Mouse (Mus musculus): ENCODE measurements around the gene Pdia5. TPM values are rescaled to one million over a fixed set of nuclear protein-coding genes. Genes with fewer than 3 reads are reported as not detected.

Gene Pdia5
- total RNA-seq, 4 experiments from 2014 or later = 16.0 to 27.1 (median 22.4) TPM

DNA sequence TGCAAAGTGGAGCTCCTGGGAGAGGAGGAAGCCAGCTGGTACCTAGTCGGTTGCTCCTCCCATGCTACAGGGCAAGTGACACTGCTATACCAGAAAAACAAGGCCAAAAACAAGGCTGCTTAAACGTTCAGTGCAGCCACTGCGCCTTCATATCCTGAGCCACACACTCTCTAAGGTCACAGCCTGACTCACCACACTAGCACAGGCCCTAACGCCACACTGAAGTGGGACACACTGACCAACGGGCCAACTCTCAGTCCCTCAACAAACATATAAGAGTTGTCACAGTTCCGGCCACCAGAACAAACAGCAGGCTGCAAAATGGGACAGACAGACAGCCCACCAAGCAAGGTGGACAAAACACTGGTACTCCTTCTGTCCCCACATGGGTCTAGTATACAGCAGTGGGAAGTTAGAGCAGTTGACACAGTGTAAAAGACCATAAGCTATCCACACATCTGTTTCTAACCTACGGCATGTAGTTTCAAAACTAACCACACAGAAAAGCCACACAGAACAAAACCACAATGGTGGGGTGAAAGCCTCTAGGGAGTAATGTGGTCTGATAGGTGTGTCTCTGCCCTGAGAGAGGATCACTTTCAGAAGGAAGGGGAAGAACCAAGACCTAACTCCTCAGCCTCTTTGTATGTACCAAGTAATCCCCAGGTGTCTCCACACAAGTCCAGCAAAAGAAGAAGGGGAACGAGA is 6.0 kb downstream of the Pdia5 start:
- DNase-seq = no peak

DNA sequence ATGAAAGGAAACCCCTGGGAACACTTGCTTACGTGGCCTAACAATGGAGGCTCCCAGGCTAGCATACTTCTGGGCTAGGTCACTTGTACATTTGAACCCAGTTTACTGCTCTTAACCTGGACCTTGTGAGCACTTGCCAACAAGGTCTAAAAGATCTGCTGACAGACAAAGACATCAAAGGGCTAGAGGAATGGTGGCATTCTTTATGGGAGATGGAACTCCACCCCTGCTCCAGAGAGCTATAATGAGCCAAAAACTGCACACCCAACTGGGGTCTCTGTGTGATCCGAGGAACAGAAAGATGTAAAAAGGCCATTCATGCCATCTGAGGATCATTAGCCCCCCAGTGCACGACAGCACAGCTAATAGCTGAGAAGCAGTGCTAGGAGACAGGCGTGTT is 6.6 kb downstream of the Pdia5 start:
- DNase-seq = no peak

DNA sequence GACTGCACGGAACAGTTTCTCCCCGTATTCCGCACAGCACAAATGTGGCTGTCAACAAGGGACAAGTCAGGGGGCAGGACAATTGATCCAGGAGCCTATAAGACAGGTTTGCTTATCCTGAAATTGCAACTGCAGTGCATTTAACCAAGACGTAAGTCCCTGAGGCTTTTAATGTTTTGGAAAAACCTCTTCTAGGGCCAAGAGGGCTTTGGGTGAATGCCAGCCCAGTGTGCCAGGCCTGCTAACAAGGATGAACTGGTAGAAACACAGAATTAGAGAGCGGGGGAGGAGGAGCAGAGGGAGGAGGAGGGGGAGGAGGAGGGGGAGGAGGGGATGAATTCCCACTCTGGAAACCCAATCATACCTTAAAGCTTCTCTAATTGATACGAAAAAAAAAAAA is 11.4 kb downstream of the Pdia5 start:
- DNase-seq = no peak

DNA sequence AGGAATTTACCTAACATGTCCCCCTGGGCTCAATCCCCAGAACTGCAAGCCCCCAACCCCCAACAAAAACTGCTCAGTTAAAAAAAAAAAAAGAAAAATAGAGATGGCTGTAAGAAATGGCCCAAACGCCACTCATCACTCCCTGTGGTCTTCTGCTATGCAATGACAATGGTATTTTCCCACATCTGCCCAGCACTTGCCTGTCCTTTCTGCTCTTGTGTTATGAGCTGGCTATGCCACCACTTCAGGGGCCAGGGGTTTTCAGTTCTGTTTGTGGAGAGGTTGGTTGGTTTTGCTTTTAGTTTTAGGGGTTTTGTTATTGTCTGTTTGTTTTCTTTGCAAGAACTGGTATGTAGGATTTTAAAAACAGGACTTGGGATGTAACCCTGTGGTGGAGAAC is 13.4 kb downstream of the Pdia5 start:
- no peak for DNase-seq

DNA sequence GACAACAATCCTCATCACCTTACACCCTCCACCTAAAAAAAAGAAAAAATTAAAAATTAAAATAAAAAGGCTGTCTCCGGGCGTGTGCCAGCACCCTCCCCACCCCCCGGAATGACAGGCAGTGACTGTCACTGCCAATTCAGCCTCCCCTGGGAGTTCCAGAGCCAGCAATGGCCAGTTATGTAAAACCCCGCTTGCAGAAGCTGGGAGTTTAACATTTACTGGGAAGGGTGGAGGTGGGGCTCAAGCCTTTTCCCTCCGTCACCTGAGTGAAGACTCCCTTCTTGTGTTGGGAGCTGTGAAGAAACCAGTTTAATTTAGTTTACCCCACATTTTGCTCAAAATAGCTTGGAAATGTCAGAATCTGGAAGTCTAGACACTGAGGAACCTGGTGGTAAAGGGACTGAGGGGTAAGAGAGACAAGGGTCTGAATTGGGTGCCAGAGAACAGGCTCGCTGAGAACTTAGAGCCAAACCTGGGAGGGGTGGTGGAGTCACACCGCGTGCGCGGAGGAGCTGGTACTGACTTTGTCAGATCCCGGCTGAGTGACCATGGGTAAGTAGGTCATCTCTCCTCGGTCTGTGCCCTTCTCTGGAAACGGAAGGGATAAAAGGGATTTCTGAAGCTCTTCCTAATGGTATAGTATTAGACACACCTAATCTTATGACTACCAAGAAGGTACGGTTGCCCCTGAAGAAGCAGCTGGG is 18.0 kb downstream of the Pdia5 start:
- no peak for DNase-seq

DNA sequence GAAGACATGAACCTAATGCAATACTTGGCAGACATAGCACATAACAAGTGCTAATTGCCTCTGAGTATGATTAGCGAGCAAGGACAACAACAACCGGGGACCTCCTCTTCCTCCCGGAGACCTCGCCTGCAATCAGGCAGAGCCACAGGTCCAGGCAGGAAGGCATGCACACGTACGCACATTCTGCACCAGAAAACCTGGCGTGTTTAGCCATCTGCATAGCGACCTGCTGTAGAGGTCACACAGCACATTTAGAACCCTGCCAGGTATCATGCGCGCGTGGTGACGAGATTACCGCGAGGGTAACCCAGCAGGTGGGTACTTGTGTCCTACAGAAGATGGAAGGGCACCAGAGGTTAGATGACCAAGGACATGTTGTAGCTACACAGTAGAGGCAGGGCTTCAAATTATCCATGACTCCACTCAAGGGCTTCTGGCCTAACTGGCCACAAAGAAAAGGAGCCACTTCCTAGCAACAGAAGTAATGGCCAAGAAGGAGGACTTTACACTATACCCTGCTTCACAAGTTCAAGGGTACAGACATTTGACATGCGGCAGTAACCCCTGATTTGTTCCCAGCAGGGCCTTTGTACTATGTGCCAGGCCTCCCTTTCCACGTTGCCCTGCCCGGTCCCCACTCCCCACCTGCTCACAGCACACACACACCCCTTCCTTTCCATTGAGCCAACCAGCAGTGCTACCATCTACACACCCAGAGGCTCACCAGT is 18.7 kb downstream of the Pdia5 start:
- DNase-seq = no peak

DNA sequence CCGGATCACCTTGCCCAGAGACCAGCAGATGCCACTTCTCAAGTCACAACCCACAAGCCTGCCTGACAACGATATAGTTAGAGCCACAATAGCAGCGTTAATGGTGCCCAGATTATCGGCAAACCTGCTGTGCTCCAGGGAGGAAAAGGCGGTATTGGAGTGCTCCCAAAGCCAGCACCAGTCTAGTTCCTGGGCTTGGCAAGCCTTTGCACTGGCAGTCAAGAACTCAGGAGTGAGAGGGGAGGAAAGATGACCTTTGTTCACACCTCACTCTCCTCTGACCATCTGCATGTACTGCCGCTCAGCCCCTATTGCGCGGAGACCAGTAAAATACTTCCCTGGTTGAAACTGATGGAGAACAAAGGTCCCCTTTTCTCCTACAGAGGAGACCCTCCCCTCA is 19.7 kb downstream of the Pdia5 start:
- DNase-seq = no peak

DNA sequence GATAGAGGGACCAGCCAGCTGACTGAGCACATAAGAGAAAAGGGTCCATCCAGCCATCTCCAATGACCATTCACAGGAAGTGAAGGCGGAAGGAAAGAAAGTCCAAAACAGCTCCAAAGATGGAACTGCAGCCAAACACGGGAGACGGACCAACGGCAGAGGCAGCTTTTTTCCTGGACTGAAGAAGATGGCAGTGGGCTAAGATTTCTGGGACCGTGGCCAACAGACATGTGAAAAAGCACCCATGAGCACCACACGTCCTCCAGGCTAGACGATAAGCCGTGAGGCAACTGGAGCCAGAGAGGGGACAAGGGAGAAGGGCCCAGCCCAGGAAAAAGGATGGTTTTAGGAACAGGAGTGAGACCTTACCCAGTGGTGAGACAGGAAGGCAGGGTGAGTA is 20.6 kb downstream of the Pdia5 start:
- no peak for DNase-seq

DNA sequence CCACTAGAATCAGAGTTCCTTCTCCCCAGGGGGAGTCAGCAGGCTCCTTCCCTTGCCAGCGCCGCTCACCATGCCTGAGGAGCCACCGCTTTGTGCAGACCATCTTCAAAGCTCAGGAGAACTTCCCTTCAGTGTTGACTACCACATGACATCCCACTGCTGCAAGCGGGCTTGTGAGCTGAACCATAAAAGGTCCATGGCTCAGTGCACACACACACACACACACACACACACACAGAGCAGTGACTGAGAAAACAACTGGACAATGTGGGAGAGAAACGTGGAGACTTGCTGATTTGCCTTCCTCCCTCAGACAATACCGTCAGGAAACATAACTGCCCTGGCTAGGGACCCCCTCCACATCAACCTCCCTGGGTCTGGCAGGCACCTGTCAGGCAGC is 21.7 kb downstream of the Pdia5 start:
- DNase-seq = no peak

DNA sequence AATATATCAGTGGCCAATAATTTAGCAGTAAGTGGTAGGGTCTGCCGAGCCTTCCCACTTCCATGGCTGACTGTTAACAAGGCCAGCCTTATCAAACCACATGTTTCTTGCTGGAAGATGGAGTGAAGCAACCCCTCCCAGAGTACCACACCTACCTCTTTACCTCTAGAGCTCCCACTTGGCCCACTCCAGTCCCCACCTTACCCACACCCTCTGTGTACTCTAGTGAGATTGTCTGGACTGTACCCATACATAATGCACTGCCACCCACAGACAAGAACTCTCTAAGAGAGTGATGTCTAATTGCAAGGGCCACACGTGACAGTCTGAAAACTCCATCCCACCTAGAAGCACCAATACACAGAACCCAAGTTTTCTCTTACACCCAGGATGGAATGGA is 23.6 kb downstream of the Pdia5 start:
- no peak for DNase-seq

DNA sequence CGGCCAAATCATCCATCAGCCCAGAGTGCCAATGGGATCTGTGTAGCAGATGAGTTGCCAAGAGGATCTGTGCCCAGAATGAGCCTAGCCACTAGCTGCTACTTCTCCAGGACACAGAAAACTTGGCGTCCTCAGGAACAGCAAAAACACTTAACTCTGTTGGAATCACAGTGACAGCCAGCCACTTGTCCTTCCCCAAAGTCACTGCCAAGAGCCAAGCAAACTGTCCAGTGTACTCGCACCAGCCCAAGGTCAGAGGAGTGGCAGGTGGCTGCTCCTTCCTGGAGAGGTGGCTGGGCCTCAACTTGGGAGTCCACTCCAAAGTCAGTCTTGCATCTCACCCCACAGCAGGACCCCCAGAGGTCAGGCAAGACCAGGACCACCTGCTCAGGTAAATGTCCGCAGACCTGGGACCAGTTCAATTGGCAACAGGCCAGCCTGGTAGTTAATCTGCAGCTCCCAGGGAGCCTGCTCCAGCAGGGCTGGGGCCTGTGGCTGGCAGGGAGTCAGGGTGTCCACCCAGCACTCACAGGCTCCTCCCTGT is 24.8 kb downstream of the Pdia5 start:
- DNase-seq = no peak

DNA sequence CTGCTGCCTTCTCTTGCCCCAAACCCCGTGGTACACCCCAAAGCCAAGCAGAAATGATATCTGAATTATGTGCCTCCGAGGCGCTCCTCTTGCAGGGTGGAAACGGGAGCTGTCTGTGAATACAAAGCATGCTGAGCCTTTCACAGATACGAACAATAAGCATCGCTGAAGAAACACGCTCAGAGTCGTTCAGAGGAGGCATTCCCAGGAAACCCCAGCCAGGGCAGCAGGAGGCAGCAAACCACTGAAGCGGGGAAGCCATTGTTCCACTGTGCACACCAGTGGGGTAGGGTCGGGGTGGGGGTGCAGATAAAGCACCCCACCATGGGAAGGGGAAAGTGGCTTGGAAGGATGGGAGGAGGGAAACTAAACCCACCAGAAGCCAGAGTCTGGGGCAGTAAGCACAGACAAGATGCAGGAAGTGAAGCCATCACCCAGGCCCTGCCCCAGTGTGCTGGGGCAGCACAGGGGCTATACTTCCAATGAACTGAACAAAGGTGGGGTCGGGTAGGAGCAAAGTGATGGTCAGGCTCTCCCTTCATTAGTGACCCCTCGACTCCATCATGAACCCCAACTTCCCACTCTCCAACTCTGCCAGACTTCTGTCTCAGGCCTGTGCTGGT is 25.9 kb downstream of the Pdia5 start:
- no peak for DNase-seq

DNA sequence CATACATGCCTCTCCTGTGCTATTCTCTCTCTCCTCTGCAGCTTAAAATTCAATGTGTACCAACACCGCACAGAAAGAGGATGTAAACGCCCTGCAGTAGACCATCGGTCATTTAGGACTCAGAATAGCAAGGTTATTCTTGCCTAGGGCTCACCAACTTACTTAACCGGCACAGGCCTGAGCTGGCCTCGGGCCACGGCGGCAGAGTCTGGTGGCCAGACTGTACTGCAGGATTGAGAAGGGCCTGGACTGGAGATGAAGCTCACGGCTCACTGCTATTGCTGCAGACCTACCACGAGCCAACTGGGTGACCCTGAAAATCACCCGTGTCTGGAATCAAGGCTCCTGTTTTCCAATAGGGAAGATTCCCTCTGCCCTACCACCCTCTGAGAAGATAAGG is 27.0 kb downstream of the Pdia5 start:
- no peak for DNase-seq

DNA sequence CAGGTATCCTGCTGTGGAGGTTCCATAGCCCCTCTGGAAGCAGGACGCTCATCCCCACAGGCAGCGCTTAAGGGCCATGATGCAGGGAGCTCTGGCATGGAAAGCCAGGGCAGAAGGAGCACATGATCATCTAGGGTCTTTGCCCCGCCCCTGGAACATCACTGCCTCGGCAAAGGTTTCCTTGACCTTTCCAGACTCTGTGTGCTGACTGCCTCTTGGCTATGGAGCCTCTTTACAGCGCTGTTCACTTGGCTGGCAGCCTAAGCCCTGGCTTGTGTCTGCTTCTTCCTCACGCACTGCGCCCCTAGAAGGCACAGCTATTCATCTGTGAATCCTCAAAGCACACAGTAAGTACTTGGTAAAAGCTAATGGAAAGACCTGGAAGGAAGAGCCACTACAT is 27.7 kb downstream of the Pdia5 start:
- no peak for DNase-seq

DNA sequence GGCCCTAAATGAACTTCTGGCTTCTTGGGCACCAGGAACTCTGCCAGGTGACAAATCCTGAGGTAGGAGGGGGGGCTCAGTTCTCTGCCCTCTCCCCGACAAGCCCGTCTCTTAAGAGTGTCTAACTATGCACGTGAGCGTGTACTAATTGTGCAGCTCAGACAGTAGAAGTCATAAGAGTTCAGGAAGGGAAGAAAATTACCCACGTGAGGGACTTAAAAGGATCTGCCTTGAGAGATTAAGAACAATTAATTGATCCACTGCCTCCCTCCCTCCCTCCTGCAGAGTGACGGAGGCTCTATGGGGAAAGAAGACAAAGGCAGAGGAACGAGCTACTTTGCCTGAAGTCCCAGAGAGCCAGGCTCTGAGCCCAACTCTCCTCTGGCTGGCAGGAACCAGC is 31.1 kb downstream of the Pdia5 start:
- DNase-seq = no peak

DNA sequence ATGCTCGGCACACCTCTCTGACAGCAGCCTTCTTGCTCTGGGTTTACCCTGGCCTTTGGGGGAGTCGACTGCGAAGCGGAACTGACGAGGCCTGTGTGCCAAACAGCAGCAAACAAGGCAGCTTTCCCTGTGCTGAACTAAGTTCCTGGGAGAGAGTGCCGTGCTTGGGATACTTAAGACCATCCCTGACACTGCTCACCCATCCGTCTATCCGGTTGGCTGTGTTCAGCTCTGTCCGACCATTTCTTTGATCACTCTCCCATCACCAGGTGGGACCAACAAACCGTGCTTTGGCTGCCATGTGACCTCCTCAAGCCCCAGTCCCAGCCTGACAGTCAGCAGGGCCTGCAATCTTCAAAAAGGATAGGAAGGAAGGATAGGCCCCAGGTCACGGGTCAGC is 32.4 kb downstream of the Pdia5 start:
- no peak for DNase-seq

DNA sequence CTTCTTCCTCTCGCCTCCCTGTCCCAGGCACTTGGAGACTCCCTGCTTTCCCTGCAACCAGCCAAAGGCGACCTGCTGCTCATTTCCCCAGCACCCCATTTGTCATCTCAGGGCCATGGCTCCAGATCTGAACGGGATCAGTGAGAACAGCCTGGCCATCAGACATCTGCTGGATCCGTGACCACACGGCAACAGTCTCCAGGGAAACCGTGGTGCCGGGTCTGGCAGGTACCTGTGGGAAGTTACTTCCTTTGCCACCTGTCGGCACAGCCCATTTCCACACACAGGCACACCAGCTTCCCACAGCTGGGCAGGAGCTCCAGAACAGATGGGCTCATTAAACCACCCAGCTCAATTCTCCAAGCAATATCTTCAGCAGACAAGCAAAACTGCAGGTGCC is 33.2 kb downstream of the Pdia5 start:
- DNase-seq = no peak

DNA sequence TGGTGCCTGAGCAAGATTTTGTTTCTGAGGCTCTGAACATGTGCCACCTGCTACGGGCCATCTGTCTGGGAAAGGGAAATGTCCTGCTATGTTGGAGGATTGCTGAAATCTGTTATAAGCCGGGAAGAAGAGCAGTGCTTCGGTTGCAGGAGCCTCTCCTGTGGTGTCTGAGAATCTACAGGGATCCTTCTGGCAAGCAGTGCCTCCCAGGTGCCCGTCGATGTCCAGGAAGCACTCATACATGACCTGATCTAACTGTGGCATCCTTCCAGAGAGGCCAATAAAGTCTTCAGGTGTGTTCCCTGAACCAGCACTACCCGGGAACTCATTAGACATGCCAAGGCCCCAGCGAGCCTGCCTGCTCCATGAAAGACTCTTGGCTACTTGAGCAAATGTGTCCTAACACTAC is 33.7 kb downstream of the Pdia5 start:
- DNase-seq = no peak

DNA sequence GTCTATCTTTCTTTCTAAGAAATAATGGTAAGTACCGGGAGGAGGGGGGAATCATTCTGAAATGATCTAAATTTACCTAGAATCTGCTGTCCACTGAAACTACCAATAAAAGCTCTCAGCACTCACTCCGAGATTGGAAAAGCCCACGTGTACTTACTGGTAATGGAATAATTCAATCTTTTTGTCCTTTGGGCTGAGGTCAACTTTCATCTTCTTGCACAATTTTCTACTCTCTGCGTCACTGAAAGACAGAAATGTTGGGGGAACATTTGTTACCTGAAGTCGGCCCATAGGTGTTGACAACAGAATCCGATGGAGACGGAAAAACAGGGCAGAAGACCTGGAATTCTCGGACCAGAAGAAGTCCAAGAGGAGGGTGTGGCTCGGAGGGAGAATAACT is 34.4 kb downstream of the Pdia5 start:
- no peak for DNase-seq

DNA sequence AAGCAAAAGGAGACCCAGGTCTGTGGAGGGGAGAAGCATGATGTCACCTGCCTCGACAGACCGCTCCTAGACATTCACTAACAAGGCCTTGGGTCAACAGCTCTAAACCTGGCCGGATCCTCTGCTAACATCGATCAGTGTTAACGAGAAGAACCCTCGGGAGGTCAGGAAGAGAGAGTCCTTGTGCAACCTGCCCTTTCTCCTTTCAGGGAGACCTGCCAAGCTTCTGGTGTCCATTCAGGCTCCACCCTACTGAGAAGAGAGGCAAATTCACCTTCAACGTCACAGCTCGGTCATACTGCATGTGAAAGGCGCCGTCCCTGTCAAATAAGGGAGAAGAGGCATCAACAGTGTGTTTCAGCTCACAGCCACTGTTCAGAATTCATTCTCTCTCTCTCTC is 34.9 kb downstream of the Pdia5 start:
- no peak for DNase-seq

DNA sequence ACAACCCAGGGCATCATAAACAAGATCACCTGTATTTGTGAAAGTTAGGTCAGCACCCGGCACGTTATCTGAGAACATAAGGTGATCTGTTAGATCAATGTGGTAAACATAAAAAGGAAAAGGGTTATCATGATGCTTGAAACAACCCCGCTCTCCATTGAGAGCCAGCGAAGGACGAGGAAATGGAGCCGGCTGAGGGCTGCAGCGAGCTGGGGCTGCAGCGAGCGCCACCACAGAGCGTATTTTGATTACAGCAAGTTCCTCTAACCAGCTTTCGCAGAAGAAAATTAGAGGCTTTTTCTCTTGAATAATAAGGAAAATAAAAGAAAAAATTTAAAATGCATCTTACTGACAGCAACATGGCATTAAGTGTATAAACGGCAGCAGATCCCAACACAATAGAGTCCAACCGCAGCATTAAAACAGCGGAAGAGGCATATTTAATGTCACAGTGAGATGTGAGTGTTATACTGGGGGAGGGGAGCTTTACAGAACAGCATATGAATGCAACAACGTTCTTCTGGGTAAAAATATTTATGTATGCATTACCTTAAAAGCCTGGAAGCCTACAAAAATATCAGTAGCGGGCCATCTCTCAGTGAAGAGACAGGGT is 40.5 kb downstream of the Pdia5 start:
- no peak for DNase-seq

DNA sequence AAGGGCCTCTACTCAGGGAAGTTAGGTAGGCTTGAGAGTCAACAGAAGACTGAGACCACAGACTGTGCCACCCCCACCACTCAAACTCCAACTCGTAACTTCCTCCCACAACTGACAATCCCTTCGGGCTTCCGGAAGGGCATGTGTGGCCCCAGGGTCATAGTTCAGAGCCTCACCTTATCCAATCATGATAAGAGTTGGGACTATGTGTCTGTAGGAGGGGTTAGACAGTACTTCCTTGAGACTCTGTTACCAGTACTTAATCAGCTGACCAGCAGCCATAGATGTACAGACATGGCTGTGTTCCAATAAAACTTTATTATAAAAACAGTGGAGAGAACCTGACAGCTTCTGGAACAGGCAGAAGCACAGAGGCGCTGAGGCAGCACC is 48.7 kb downstream of the Pdia5 start:
- no peak for DNase-seq

Measured in adrenal gland, adult 8-10 months (tissue).